Mouse (Mus musculus): Measurements from ENCODE around the gene Megf11. TPM values are rescaled to one million over a fixed set of nuclear protein-coding genes. Genes with fewer than 3 reads are reported as not detected.

Gene Megf11
- polyA plus RNA-seq, 1 experiment, result 0.06 TPM

- no peak overlapping the region for H3K4me3 ChIP-seq
- no peaks in the 10 kb centered on the region for H3K79me2 ChIP-seq (ENCODE audit: control insufficient read depth, insufficient read depth)
- H3ac ChIP-seq (ENCODE audit: control insufficient read depth, insufficient read length), result no peak overlapping the region
- H3K36me3 ChIP-seq (ENCODE audit: control insufficient read depth, insufficient read depth), result no peaks in the 10 kb centered on the region
- TF ChIP-seq MYOG (IDR thresholded peaks at IDR 0.05; ENCODE audit: control insufficient read depth in 1 of 3, insufficient read depth in 1 of 3, insufficient read length in 2 of 3, low read depth in 2 of 3) (no peak), MAX (IDR thresholded peaks at IDR 0.05; ENCODE audit: low read depth) (no peak), MYOD1 (IDR thresholded peaks at IDR 0.05; ENCODE audit: control insufficient read depth in 1 of 3, insufficient read length in 2 of 3, low read depth in 2 of 3) (no peak), SRF (IDR thresholded peaks at IDR 0.05; ENCODE audit: control insufficient read depth, insufficient read length, low read depth) (no peak), USF1 (IDR thresholded peaks at IDR 0.05; ENCODE audit: low read depth) (no peak), E2F4 (IDR thresholded peaks at IDR 0.05; ENCODE audit: insufficient read depth) (no peak), POLR2AphosphoS2 (IDR thresholded peaks at IDR 0.05; ENCODE audit: insufficient read length, low read depth) (no peak), REST (IDR thresholded peaks at IDR 0.05; ENCODE audit: insufficient read depth, insufficient read length) (no peak), POLR2A (IDR thresholded peaks at IDR 0.05; ENCODE audit: insufficient read length, low read depth) (no peak), CEBPB (IDR thresholded peaks at IDR 0.05; ENCODE audit: insufficient read depth, poor library complexity, severe bottlenecking) (no peak), TCF12 (IDR thresholded peaks at IDR 0.05; ENCODE audit: insufficient read depth, poor library complexity, severe bottlenecking) (no peak), TCF3 (IDR thresholded peaks at IDR 0.05; ENCODE audit: insufficient read length, low read depth) (no peak)
- H3K4me2 ChIP-seq (ENCODE audit: low read depth), result no peak overlapping the region
- peaks cover 48% of the 10 kb centered on the region for H3K27me3 ChIP-seq (ENCODE audit: control insufficient read depth, insufficient read depth, insufficient read length)
Measured at GRCm38 (mm10) chr9:64523264-64524045, 138.0 kb downstream of the Megf11 start.

- Histone ChIP-seq H3ac (ENCODE audit: control insufficient read depth, insufficient read length) (no peak overlapping the region), H3K4me3 (no peak overlapping the region), H3K36me3 (ENCODE audit: control insufficient read depth, insufficient read depth) (no peaks in the 10 kb centered on the region), H3K4me2 (ENCODE audit: low read depth) (no peak overlapping the region), H3K27me3 (ENCODE audit: control insufficient read depth, insufficient read depth, insufficient read length) (peaks cover 28% of the 10 kb centered on the region), H3K79me2 (ENCODE audit: control insufficient read depth, insufficient read depth) (no peaks in the 10 kb centered on the region)
- TF ChIP-seq REST (IDR thresholded peaks at IDR 0.05; ENCODE audit: insufficient read depth, insufficient read length) (no peak), CEBPB (IDR thresholded peaks at IDR 0.05; ENCODE audit: insufficient read depth, poor library complexity, severe bottlenecking) (no peak), TCF3 (IDR thresholded peaks at IDR 0.05; ENCODE audit: insufficient read length, low read depth) (no peak), TCF12 (IDR thresholded peaks at IDR 0.05; ENCODE audit: insufficient read depth, poor library complexity, severe bottlenecking) (no peak), MYOG (IDR thresholded peaks at IDR 0.05; ENCODE audit: control insufficient read depth in 1 of 3, insufficient read depth in 1 of 3, insufficient read length in 2 of 3, low read depth in 2 of 3) (no peak), E2F4 (IDR thresholded peaks at IDR 0.05; ENCODE audit: insufficient read depth) (no peak), MAX (IDR thresholded peaks at IDR 0.05; ENCODE audit: low read depth) (no peak), USF1 (IDR thresholded peaks at IDR 0.05; ENCODE audit: low read depth) (no peak)
Measured at GRCm38 (mm10) chr9:64528061-64528460, 142.6 kb downstream of the Megf11 start.

GRCm38 (mm10) chr9:64528595-64528994 lies 143.2 kb downstream of the Megf11 start:
- Histone ChIP-seq H3K4me3 (no peak overlapping the region), H3ac (ENCODE audit: control insufficient read depth, insufficient read length) (no peak overlapping the region), H3K4me2 (ENCODE audit: low read depth) (no peak overlapping the region), H3K27me3 (ENCODE audit: control insufficient read depth, insufficient read depth, insufficient read length) (peaks cover 27% of the 10 kb centered on the region), H3K36me3 (ENCODE audit: control insufficient read depth, insufficient read depth) (no peaks in the 10 kb centered on the region), H3K79me2 (ENCODE audit: control insufficient read depth, insufficient read depth) (no peaks in the 10 kb centered on the region)
- TF ChIP-seq REST (IDR thresholded peaks at IDR 0.05; ENCODE audit: insufficient read depth, insufficient read length) (no peak), E2F4 (IDR thresholded peaks at IDR 0.05; ENCODE audit: insufficient read depth) (no peak), SRF (IDR thresholded peaks at IDR 0.05; ENCODE audit: control insufficient read depth, insufficient read length, low read depth) (no peak), TCF12 (IDR thresholded peaks at IDR 0.05; ENCODE audit: insufficient read depth, poor library complexity, severe bottlenecking) (no peak), MAX (IDR thresholded peaks at IDR 0.05; ENCODE audit: low read depth) (no peak), POLR2A (IDR thresholded peaks at IDR 0.05; ENCODE audit: insufficient read length, low read depth) (no peak), CEBPB (IDR thresholded peaks at IDR 0.05; ENCODE audit: insufficient read depth, poor library complexity, severe bottlenecking) (no peak), MYOD1 (IDR thresholded peaks at IDR 0.05; ENCODE audit: control insufficient read depth in 1 of 3, insufficient read length in 2 of 3, low read depth in 2 of 3) (no peak), MYOG (IDR thresholded peaks at IDR 0.05; ENCODE audit: control insufficient read depth in 1 of 3, insufficient read depth in 1 of 3, insufficient read length in 2 of 3, low read depth in 2 of 3) (no peak), USF1 (IDR thresholded peaks at IDR 0.05; ENCODE audit: low read depth) (no peak), TCF3 (IDR thresholded peaks at IDR 0.05; ENCODE audit: insufficient read length, low read depth) (no peak), POLR2AphosphoS2 (IDR thresholded peaks at IDR 0.05; ENCODE audit: insufficient read length, low read depth) (no peak)

GRCm38 (mm10) chr9:64531935-64532334 lies 146.5 kb downstream of the Megf11 start:
- Histone ChIP-seq H3K4me2 (ENCODE audit: low read depth) (no peak overlapping the region), H3K36me3 (ENCODE audit: control insufficient read depth, insufficient read depth) (no peaks in the 10 kb centered on the region), H3K4me3 (no peak overlapping the region), H3ac (ENCODE audit: control insufficient read depth, insufficient read length) (no peak overlapping the region), H3K79me2 (ENCODE audit: control insufficient read depth, insufficient read depth) (no peaks in the 10 kb centered on the region), H3K27me3 (ENCODE audit: control insufficient read depth, insufficient read depth, insufficient read length) (peaks cover 32% of the 10 kb centered on the region)
- TF ChIP-seq REST (IDR thresholded peaks at IDR 0.05; ENCODE audit: insufficient read depth, insufficient read length) (peak; percentile 30), TCF12 (IDR thresholded peaks at IDR 0.05; ENCODE audit: insufficient read depth, poor library complexity, severe bottlenecking) (no peak), SRF (IDR thresholded peaks at IDR 0.05; ENCODE audit: control insufficient read depth, insufficient read length, low read depth) (no peak), TCF3 (IDR thresholded peaks at IDR 0.05; ENCODE audit: insufficient read length, low read depth) (no peak), MYOG (IDR thresholded peaks at IDR 0.05; ENCODE audit: control insufficient read depth in 1 of 3, insufficient read depth in 1 of 3, insufficient read length in 2 of 3, low read depth in 2 of 3) (no peak), CEBPB (IDR thresholded peaks at IDR 0.05; ENCODE audit: insufficient read depth, poor library complexity, severe bottlenecking) (no peak)

Data from myocyte (in vitro differentiated cells).